Mouse (Mus musculus) hindbrain, embryonic 12.5 days (tissue): ENCODE measurements at regions not wholly inside any gene's neighbourhood (a gene's known extent, or its start where the extent isn't known, plus 50 kb on each side); places are given as distances from the start of the nearest gene placed in this dataset.

Source experiments
- ATAC-seq: fragments of 200-750 bp; cut with Nextera tagmentation; 2 replicates; pipeline ENCODE4 v1.8.0; 2017; ENCODE audit warnings: moderate TSS enrichment; ENCODE audit not compliant: low FRiP score
- H3K27ac ChIP-seq: fragments of 300-500 bp; sonication (generic); 2 replicates; pipeline ENCODE4 v1.5.1; 2016; ENCODE audit warnings: mild to moderate bottlenecking
- H3K27me3 ChIP-seq: fragments of 300-500 bp; sonication (generic); 2 replicates; pipeline ENCODE4 v1.6.1; 2016; ENCODE audit warnings: mild to moderate bottlenecking
- H3K36me3 ChIP-seq: fragments of 300-500 bp; sonication (generic); 2 replicates; pipeline ENCODE4 v1.6.1; 2016; ENCODE audit warnings: mild to moderate bottlenecking
- H3K4me1 ChIP-seq: fragments of 300-500 bp; sonication (generic); 2 replicates; pipeline ENCODE4 v1.6.1; 2016
- H3K4me2 ChIP-seq: fragments of 300-500 bp; sonication (generic); replicated peaks from 2 replicates; pipeline ENCODE4 v1.6.1; 2016; ENCODE audit warnings: mild to moderate bottlenecking
- H3K4me3 ChIP-seq: fragments of 300-500 bp; sonication (generic); 2 replicates; pipeline ENCODE4 v1.5.1; 2016; ENCODE audit warnings: mild to moderate bottlenecking
- H3K9ac ChIP-seq: fragments of 300-500 bp; sonication (generic); 2 replicates; pipeline ENCODE4 v1.6.1; 2016; ENCODE audit warnings: mild to moderate bottlenecking, moderate library complexity
- H3K9me3 ChIP-seq: fragments of 300-500 bp; sonication (generic); replicated peaks from 2 replicates; pipeline ENCODE4 v1.6.1; 2016; ENCODE audit warnings: mild to moderate bottlenecking
- whole genome bisulfite sequencing: fragments of 180-500 bp; shearing (Covaris S2); methylation state at CpG from one replicate; pipeline ENCODE4 v1.1.7; 2016; 5-methylcytosine and 5-hydroxymethylcytosine counted together

- Histone ChIP-seq H3K27ac (no peak overlapping the region), H3K4me1 (no peaks in the 10 kb centered on the region), H3K9me3 (peaks cover 55% of the 10 kb centered on the region), H3K36me3 (0 out of 2 replicates have a peak, but pooled peaks cover 3% of the 10 kb centered on the region), H3K4me3 (no peak overlapping the region), H3K27me3 (no peaks in the 10 kb centered on the region), H3K9ac (no peak overlapping the region), H3K4me2 (no peak overlapping the region)
- 47% methylated on average over 2 of the region's 2 CpGs for WGBS
- ATAC-seq = peak; percentile 62
Measured at GRCm38 (mm10) chr4:3049972-3050846, 116.9 kb upstream of the Vmn1r2 start.

- H3K27me3 ChIP-seq = no peaks in the 10 kb centered on the region
- ATAC-seq = no peak
- no peaks in the 10 kb centered on the region for H3K4me1 ChIP-seq
- no peak overlapping the region for H3K4me3 ChIP-seq
- H3K4me2 ChIP-seq = no peak overlapping the region
- peaks cover 60% of the 10 kb centered on the region for H3K9me3 ChIP-seq
- H3K36me3 ChIP-seq = 0 out of 2 replicates have a peak, but pooled peaks cover 3% of the 10 kb centered on the region
- 81% methylated on average over 3 of the region's 3 CpGs for WGBS
- H3K27ac ChIP-seq = no peak overlapping the region
- no peak overlapping the region for H3K9ac ChIP-seq
Measured at GRCm38 (mm10) chr4:3050847-3051135, 116.3 kb upstream of the Vmn1r2 start.

- H3K4me1 ChIP-seq = no peaks in the 10 kb centered on the region
- H3K4me2 ChIP-seq = no peak overlapping the region
- H3K27ac ChIP-seq = no peak overlapping the region
- 0 out of 2 replicates have a peak, but pooled peaks cover 3% of the 10 kb centered on the region for H3K36me3 ChIP-seq
- no peaks in the 10 kb centered on the region for H3K27me3 ChIP-seq
- H3K9ac ChIP-seq = no peak overlapping the region
- no peak overlapping the region for H3K4me3 ChIP-seq
- peaks cover 65% of the 10 kb centered on the region for H3K9me3 ChIP-seq
- WGBS = 73% methylated on average over 5 of the region's 5 CpGs
- ATAC-seq = 0 out of 2 replicates have a peak, but pooled peaks have one; percentile 9
Measured at GRCm38 (mm10) chr4:3051212-3051611, 115.9 kb upstream of the Vmn1r2 start.

GRCm38 (mm10) chr4:3052314-3053059 lies 114.6 kb upstream of the Vmn1r2 start:
- Histone ChIP-seq H3K9ac (no peak overlapping the region), H3K36me3 (0 out of 2 replicates have a peak, but pooled peaks cover 3% of the 10 kb centered on the region), H3K27ac (no peak overlapping the region), H3K9me3 (peaks cover 67% of the 10 kb centered on the region), H3K27me3 (no peaks in the 10 kb centered on the region), H3K4me2 (no peak overlapping the region), H3K4me1 (no peaks in the 10 kb centered on the region), H3K4me3 (no peak overlapping the region)
- WGBS = 86% methylated on average over 4 of the region's 4 CpGs
- peak; percentile 15; the same call in 1 of the 2 replicates for ATAC-seq

GRCm38 (mm10) chr4:3053060-3053406 lies 114.1 kb upstream of the Vmn1r2 start:
- 0 out of 2 replicates have a peak, but pooled peaks have one; percentile 3 for ATAC-seq
- H3K9ac ChIP-seq = no peak overlapping the region
- 62% methylated on average over 4 of the region's 4 CpGs for WGBS

GRCm38 (mm10) chr4:3053496-3054216 lies 113.5 kb upstream of the Vmn1r2 start:
- no peak overlapping the region for H3K4me3 ChIP-seq
- no peaks in the 10 kb centered on the region for H3K27me3 ChIP-seq
- no peak overlapping the region for H3K4me2 ChIP-seq
- peaks cover 71% of the 10 kb centered on the region for H3K9me3 ChIP-seq
- H3K4me1 ChIP-seq = no peaks in the 10 kb centered on the region
- H3K27ac ChIP-seq = no peak overlapping the region
- 0 out of 2 replicates have a peak, but pooled peaks cover 3% of the 10 kb centered on the region for H3K36me3 ChIP-seq
- H3K9ac ChIP-seq = no peak overlapping the region
- ATAC-seq = no peak
- 87% methylated on average over 2 of the region's 2 CpGs for WGBS

More at GRCm38 (mm10) chr4:3053060-3053406, 114.1 kb upstream of the Vmn1r2 start:
- H3K9me3 ChIP-seq = peaks cover 67% of the 10 kb centered on the region
- no peak overlapping the region for H3K27ac ChIP-seq
- H3K4me1 ChIP-seq = no peaks in the 10 kb centered on the region
- H3K4me2 ChIP-seq = no peak overlapping the region
- H3K27me3 ChIP-seq = no peaks in the 10 kb centered on the region
- 0 out of 2 replicates have a peak, but pooled peaks cover 3% of the 10 kb centered on the region for H3K36me3 ChIP-seq
- H3K4me3 ChIP-seq = no peak overlapping the region

- peaks cover 82% of the 10 kb centered on the region for H3K9me3 ChIP-seq
- no peak overlapping the region for H3K4me3 ChIP-seq
- H3K27me3 ChIP-seq = no peaks in the 10 kb centered on the region
- no peak overlapping the region for H3K9ac ChIP-seq
- H3K4me1 ChIP-seq = no peaks in the 10 kb centered on the region
- no peak for ATAC-seq
- H3K27ac ChIP-seq = no peak overlapping the region
- H3K4me2 ChIP-seq = no peak overlapping the region
- 0 out of 2 replicates have a peak, but pooled peaks cover 3% of the 10 kb centered on the region for H3K36me3 ChIP-seq
Measured at GRCm38 (mm10) chr4:3054886-3055285, 112.2 kb upstream of the Vmn1r2 start.

- H3K4me1 ChIP-seq = no peaks in the 10 kb centered on the region
- ATAC-seq = no peak
- H3K36me3 ChIP-seq = 0 out of 2 replicates have a peak, but pooled peaks cover 3% of the 10 kb centered on the region
- H3K4me2 ChIP-seq = no peak overlapping the region
- H3K9me3 ChIP-seq = peaks cover 78% of the 10 kb centered on the region
- 80% methylated on average over 1 of the region's 1 CpGs for WGBS
- H3K4me3 ChIP-seq = no peak overlapping the region
- no peak overlapping the region for H3K9ac ChIP-seq
- no peaks in the 10 kb centered on the region for H3K27me3 ChIP-seq
- no peak overlapping the region for H3K27ac ChIP-seq
Measured at GRCm38 (mm10) chr4:3055396-3055795, 111.7 kb upstream of the Vmn1r2 start.

GRCm38 (mm10) chr4:3059511-3060054 lies 107.5 kb upstream of the Vmn1r2 start:
- Histone ChIP-seq H3K4me1 (no peaks in the 10 kb centered on the region), H3K27me3 (no peaks in the 10 kb centered on the region), H3K9ac (no peak overlapping the region), H3K4me3 (no peak overlapping the region), H3K9me3 (peaks cover 67% of the 10 kb centered on the region), H3K36me3 (no peaks in the 10 kb centered on the region), H3K27ac (no peak overlapping the region), H3K4me2 (no peak overlapping the region)
- WGBS = 58% methylated on average over 2 of the region's 2 CpGs
- ATAC-seq = no peak

- ATAC-seq = no peak
- H3K9ac ChIP-seq = no peak overlapping the region
- H3K36me3 ChIP-seq = no peaks in the 10 kb centered on the region
- H3K9me3 ChIP-seq = peaks cover 74% of the 10 kb centered on the region
- no peak overlapping the region for H3K27ac ChIP-seq
- H3K27me3 ChIP-seq = no peaks in the 10 kb centered on the region
- 71% methylated on average over 2 of the region's 2 CpGs for WGBS
- H3K4me3 ChIP-seq = no peak overlapping the region
- no peaks in the 10 kb centered on the region for H3K4me1 ChIP-seq
- H3K4me2 ChIP-seq = no peak overlapping the region
Measured at GRCm38 (mm10) chr4:3062027-3062605, 105.0 kb upstream of the Vmn1r2 start.

GRCm38 (mm10) chr4:3063966-3064365 lies 103.2 kb upstream of the Vmn1r2 start:
- no peak overlapping the region for H3K9ac ChIP-seq
- no peaks in the 10 kb centered on the region for H3K4me1 ChIP-seq
- H3K27me3 ChIP-seq = no peaks in the 10 kb centered on the region
- 53% methylated on average over 3 of the region's 3 CpGs for WGBS
- no peak for ATAC-seq
- no peak overlapping the region for H3K27ac ChIP-seq
- no peak overlapping the region for H3K4me3 ChIP-seq
- H3K9me3 ChIP-seq = peaks cover 85% of the 10 kb centered on the region
- H3K4me2 ChIP-seq = no peak overlapping the region
- no peaks in the 10 kb centered on the region for H3K36me3 ChIP-seq
